Mouse (Mus musculus) stomach, embryonic 15.5 days (tissue): ENCODE results near the gene Rps6ka4. TPM values are rescaled to one million over a fixed set of nuclear protein-coding genes. Genes with fewer than 3 reads are reported as not detected.

Experiments
- ATAC-seq: fragments of 200-750 bp; cut with Nextera tagmentation; 2 replicates; pipeline ENCODE4 v1.8.0; 2017; ENCODE audit warnings: low read depth, moderate number of reproducible peaks, moderate TSS enrichment; ENCODE audit not compliant: insufficient read depth, low FRiP score
- H3K27ac ChIP-seq: fragments of 300-500 bp; sonication (generic); 2 replicates; pipeline ENCODE4 v1.5.1; 2015; ENCODE audit warnings: mild to moderate bottlenecking, inconsistent platforms
- H3K27me3 ChIP-seq: fragments of 300-500 bp; sonication (generic); replicated peaks from 2 replicates; pipeline ENCODE4 v1.6.1; 2015; ENCODE audit warnings: inconsistent platforms
- H3K36me3 ChIP-seq: fragments of 300-500 bp; sonication (generic); 2 replicates; pipeline ENCODE4 v1.6.1; 2015; ENCODE audit warnings: inconsistent platforms
- H3K4me1 ChIP-seq: fragments of 300-500 bp; sonication (generic); 2 replicates; pipeline ENCODE4 v1.6.1; 2015; ENCODE audit warnings: inconsistent platforms
- H3K4me2 ChIP-seq: fragments of 300-500 bp; sonication (generic); 2 replicates; pipeline ENCODE4 v1.6.1; 2015; ENCODE audit warnings: mild to moderate bottlenecking, inconsistent platforms
- H3K4me3 ChIP-seq: fragments of 300-500 bp; sonication (generic); replicated peaks from 2 replicates; pipeline ENCODE4 v1.5.1; 2015; ENCODE audit warnings: inconsistent platforms
- H3K9ac ChIP-seq: fragments of 300-500 bp; sonication (generic); 2 replicates; pipeline ENCODE4 v1.6.1; 2015; ENCODE audit warnings: inconsistent platforms
- H3K9me3 ChIP-seq: fragments of 300-500 bp; sonication (generic); 2 replicates; pipeline ENCODE4 v1.6.1; 2016; ENCODE audit warnings: inconsistent platforms
- WGBS: fragments of 180-500 bp; shearing (Covaris S2); methylation state at CpG from one replicate; pipeline ENCODE4 v1.1.7; 2015; 5-methylcytosine and 5-hydroxymethylcytosine counted together
- microRNA-seq: library from miRNA; unstranded; fragments of <30 nt; microRNA quantifications from one replicate; pipeline ENCODE4, GENCODE M21; 2016
- polyA plus RNA-seq: library from polyadenylated mRNA; unstranded; fragments of >200 nt; fragmentation: Nextera tagmentation; extraction: Ambion mirVana; gene quantifications from 2 replicates; pipeline ENCODE4 v1.2.1, GENCODE M21; 2015

Rps6ka4 gene
- polyA plus RNA-seq, 1 experiment from 2014 or later = 30.1 TPM

DNA sequence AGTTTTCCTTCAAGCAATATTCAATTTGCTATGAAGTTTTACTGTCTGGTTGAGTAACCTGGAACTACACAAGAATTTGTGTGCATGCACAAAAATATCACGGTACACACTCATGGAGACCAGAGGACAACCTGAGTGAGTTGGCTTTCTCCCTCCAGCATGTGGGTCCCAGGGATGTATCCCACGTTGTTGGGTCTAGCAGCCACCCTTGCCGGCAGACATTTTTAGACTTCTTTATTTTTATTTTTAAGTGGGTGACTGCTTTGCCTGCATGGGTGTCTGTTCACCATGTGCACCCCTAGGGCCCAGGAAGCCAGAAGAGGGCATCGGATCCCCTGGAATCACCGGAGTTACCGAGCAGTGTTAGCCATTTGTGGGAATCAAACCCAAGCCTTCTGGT is 15.1 kb downstream of the Rps6ka4 start:
- Histone ChIP-seq H3K4me1 (peaks cover 6% of the 10 kb centered on the region; the same call in 1 of the 2 replicates), H3K9ac (no peak overlapping the region), H3K27me3 (peaks cover 14% of the 10 kb centered on the region), H3K4me3 (no peak overlapping the region), H3K4me2 (no peak overlapping the region), H3K36me3 (peaks cover 5% of the 10 kb centered on the region; the same call in 1 of the 2 replicates), H3K9me3 (no peaks in the 10 kb centered on the region), H3K27ac (no peak overlapping the region)
- 81% methylated on average over 6 of the region's 6 CpGs for WGBS
- no peak for ATAC-seq

DNA sequence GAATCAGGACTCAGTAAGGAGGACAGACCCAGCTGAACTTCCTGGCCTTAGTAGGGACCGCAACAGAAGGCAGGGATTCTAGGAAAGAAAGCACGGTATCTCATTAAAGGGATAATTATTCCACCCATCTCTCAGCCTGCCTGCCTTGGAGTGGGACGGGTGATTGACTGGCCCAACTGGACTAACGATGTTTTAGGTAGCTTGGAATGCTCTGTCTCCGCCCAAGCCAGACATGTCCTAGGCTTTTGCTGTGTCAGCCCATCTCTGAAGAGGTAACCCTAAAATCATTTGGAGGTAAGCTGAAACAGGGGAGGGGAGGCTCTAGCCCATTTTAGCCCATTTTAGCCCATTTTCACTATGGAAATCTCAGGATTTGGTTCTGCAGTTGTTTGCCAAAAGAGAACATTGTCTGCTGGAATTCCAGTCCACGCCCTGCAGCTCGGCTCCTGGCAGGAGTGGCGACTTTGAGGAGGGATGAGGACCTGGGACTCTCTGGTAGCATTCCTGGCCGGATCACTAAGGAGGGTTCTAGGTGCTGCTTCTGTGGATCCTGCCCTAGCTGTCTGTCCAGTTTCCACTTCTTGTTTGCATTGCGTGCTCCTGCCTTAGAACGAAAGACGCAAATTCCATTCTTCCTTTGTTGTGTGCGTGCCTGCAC is 19.8 kb downstream of the Rps6ka4 start:
- H3K36me3 ChIP-seq = no peaks in the 10 kb centered on the region
- WGBS = 77% methylated on average over 13 of the region's 13 CpGs

DNA sequence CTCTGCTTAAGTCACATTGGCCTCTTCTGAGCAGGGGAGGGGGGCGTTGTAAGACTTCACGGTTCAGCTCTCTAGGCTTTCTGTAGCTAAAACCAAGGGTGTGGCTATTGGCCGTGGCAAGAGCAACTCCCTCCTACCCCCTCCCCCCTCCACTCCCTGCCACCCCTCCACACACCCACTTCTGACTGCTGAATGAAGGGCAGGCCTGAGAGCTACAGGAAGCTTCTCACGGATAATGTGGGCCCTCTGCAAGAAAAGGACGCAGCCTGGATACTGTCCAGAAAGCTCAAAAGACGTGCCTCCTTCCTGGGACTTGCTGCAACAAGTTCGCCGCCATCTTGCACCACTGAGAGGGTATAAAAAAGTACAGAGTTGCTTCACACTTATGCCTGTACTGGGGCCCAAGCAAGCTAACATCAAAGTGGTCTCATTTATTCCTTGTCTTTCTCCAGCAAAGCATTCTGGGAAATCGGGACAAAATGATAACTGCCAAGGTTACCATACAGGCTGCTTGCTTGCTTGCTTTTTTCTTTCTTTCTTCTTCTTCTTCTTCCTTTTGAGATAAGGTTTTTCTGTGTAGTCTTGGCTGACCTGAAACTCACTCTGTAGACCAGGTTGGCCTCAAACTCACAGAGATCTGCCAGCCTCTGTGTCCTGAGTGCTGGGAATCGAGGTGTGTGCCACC is 21.2 kb downstream of the Rps6ka4 start:
- no peaks in the 10 kb centered on the region for H3K27me3 ChIP-seq
- ATAC-seq = peak; percentile 47; the same call in 1 of the 2 replicates
- H3K27ac ChIP-seq = peak overlapping the region; percentile 16; the same call in 1 of the 2 replicates
- H3K4me2 ChIP-seq = no peak overlapping the region
- no peaks in the 10 kb centered on the region for H3K4me1 ChIP-seq
- no peak overlapping the region for H3K9ac ChIP-seq
- no peaks in the 10 kb centered on the region for H3K9me3 ChIP-seq
- no peak overlapping the region for H3K4me3 ChIP-seq
- WGBS = 37% methylated on average over 10 of the region's 10 CpGs
- H3K36me3 ChIP-seq = no peaks in the 10 kb centered on the region

More for the DNA sequence above, 19.8 kb downstream of the Rps6ka4 start:
- H3K9ac ChIP-seq = no peak overlapping the region
- H3K27me3 ChIP-seq = no peaks in the 10 kb centered on the region
- no peak for ATAC-seq
- H3K27ac ChIP-seq = no peak overlapping the region
- no peaks in the 10 kb centered on the region for H3K9me3 ChIP-seq
- no peak overlapping the region for H3K4me3 ChIP-seq
- H3K4me1 ChIP-seq = no peaks in the 10 kb centered on the region
- no peak overlapping the region for H3K4me2 ChIP-seq

DNA sequence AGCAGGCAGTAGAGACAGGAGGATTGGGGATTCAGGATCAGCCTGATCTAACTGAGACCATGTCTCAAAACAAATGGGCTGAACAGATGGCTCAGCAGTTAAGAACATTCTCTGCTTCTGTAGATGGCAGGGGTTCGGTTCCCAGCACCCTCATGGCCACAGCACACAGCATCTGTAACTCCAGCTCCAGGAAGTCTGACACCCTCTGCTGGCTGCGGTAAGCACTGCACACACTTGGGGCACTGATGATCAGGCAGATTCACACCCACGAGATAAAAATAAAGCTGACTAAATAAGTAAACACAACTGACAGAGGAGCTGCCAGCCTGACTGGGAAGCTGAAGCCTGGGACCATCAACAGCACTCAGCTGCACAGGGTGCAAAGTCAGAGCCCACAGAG is 25.5 kb downstream of the Rps6ka4 start:
- no peaks in the 10 kb centered on the region for H3K4me1 ChIP-seq
- no peaks in the 10 kb centered on the region for H3K27me3 ChIP-seq
- H3K4me2 ChIP-seq = no peak overlapping the region
- no peak overlapping the region for H3K4me3 ChIP-seq
- no peaks in the 10 kb centered on the region for H3K36me3 ChIP-seq
- no peaks in the 10 kb centered on the region for H3K9me3 ChIP-seq
- H3K9ac ChIP-seq = no peak overlapping the region
- 80% methylated on average over 3 of the region's 3 CpGs for WGBS
- no peak overlapping the region for H3K27ac ChIP-seq
- ATAC-seq = no peak

DNA sequence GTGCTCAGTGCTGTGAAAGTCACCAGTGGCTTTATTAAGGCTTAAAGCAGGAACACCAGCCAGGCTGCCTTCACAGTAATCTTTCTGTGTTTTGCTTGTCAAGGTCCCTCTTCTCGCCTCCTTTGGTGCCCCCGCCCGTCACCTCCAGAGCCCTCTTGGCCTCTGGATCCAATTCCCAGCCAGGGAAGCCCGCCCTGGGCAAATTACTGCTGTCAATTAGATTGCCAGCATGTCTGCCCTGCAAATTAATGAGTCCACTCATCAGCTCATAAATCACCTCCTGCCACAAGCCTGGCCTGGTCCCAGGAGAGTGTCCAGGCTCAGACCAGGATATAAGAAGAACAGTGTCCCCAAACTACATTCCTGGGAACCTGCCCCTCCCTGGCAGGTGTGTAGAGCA is 26.1 kb downstream of the Rps6ka4 start:
- Histone ChIP-seq H3K36me3 (no peaks in the 10 kb centered on the region), H3K4me2 (no peak overlapping the region), H3K4me1 (no peaks in the 10 kb centered on the region), H3K4me3 (no peak overlapping the region), H3K27ac (no peak overlapping the region), H3K9ac (no peak overlapping the region), H3K27me3 (no peaks in the 10 kb centered on the region), H3K9me3 (no peaks in the 10 kb centered on the region)
- WGBS = 33% methylated on average over 4 of the region's 4 CpGs
- peak; percentile 47; the same call in 1 of the 2 replicates for ATAC-seq

Small RNA genes lying within 50 kb of the gene (microRNA-seq; reads per million reads assigned to microRNA genes)
- not detected for gene Mir5046

Other genes starting within 250 kb of the Rps6ka4 start
- 1.7 and 1.9 TPM in 2 replicates for gene Ccdc88b, start 17.6 kb upstream of the Rps6ka4 start, polyA plus RNA-seq
- gene Trmt112, start 69.1 kb upstream of the Rps6ka4 start, polyA plus RNA-seq = 130 and 135 TPM in 2 replicates
- 228 and 279 TPM in 2 replicates for gene Prdx5, start 69.5 kb upstream of the Rps6ka4 start, polyA plus RNA-seq
- 17.1 and 18.8 TPM in 2 replicates for gene Esrra, start 81.2 kb upstream of the Rps6ka4 start, polyA plus RNA-seq
- 1.6 TPM in 2 replicates for gene Catsperz, start 84.7 kb upstream of the Rps6ka4 start, polyA plus RNA-seq
- gene Kcnk4, start 93.9 kb upstream of the Rps6ka4 start, polyA plus RNA-seq = 0.67 and 0.86 TPM in 2 replicates
- 71.6 and 75.8 TPM in 2 replicates for gene Bad, start 101.2 kb upstream of the Rps6ka4 start, polyA plus RNA-seq
- 26.7 and 29.9 TPM in 2 replicates for gene Gpr137, start 101.8 kb upstream of the Rps6ka4 start, polyA plus RNA-seq
- 165 and 184 TPM in 2 replicates for gene Ppp1r14b, start 134.3 kb upstream of the Rps6ka4 start, polyA plus RNA-seq
- 81.3 and 92.2 TPM in 2 replicates for gene Plcb3, start 135.8 kb upstream of the Rps6ka4 start, polyA plus RNA-seq
- 156 and 163 TPM in 2 replicates for gene Fkbp2, start 139.9 kb upstream of the Rps6ka4 start, polyA plus RNA-seq
- gene Vegfb, start 147.0 kb upstream of the Rps6ka4 start, polyA plus RNA-seq = 43.9 and 44.8 TPM in 2 replicates
- 26.4 and 28.2 TPM in 2 replicates for gene Dnajc4, start 151.9 kb upstream of the Rps6ka4 start, polyA plus RNA-seq
- 21.1 and 24.9 TPM in 2 replicates for gene Nudt22, start 155.5 kb upstream of the Rps6ka4 start, polyA plus RNA-seq
- 10.0 and 10.1 TPM in 2 replicates for gene Trpt1, start 155.5 kb upstream of the Rps6ka4 start, polyA plus RNA-seq
- gene Fermt3, start 178.8 kb upstream of the Rps6ka4 start, polyA plus RNA-seq = 14.0 and 16.2 TPM in 2 replicates
- 185 and 219 TPM in 2 replicates for gene Stip1, start 199.3 kb upstream of the Rps6ka4 start, polyA plus RNA-seq
- 11.7 and 13.3 TPM in 2 replicates for gene Macrod1, start 216.2 kb upstream of the Rps6ka4 start, polyA plus RNA-seq